Mouse (Mus musculus): ENCODE results near the gene Kras.

Kras gene

DNA sequence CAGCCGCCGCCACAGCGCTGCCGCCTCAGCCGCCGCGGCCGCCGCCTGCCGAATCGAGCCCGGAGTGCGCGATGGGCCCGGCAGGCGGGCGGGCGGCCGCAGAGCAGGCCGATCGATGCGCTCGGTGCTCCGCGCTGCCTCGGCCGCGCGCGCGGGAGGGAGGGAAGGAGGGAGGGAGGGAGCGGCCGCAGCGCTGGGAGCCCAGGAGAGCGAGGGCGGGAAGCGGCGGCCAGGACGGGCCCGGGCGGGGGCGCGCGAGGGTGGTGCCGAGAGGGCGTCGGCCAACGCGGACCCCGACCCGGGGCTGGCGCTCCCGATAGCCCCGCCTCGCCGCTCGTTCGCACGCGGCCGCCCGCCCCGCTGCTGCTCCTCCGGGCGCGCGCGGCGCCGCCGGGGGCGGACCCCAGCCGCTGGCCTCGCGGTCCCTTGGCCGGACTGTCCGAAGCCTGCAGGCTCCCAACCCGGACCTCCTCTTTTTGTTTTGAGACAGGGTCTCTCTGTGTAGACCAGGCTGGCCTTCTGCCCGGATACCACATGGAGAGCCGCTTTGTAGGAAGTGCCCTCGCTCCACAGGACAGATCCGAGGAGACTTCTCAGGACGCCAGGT, at the start of gene Kras:
Gene Kras, minus strand, starts transcription at position 55 of the 607 bp plus-strand sequence.
- DNase-seq (ENCODE audit: low spot score in 2 of 2): peak; percentile 92 to 95

DNA sequence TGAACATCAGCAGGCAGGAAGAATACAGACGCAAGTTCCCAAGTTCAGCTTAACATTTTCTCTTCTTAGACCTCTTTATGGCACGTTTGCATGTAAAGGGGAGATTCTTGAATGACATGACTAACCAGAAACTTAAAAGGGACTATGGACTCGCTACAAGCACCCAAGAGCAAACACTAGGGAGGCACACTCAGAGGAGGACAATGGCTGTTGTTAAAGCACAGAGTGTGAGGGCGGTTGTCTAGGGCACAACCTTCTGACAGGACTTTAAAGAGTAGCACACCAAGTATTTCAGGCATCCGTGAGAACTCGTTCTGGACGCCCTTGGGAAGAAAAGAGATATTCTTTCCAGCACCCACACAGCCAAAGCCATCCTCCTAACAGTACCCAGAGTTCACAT, 47.6 kb upstream of the Kras start:
- no peak for DNase-seq (ENCODE audit: low spot score in 2 of 2)

DNA sequence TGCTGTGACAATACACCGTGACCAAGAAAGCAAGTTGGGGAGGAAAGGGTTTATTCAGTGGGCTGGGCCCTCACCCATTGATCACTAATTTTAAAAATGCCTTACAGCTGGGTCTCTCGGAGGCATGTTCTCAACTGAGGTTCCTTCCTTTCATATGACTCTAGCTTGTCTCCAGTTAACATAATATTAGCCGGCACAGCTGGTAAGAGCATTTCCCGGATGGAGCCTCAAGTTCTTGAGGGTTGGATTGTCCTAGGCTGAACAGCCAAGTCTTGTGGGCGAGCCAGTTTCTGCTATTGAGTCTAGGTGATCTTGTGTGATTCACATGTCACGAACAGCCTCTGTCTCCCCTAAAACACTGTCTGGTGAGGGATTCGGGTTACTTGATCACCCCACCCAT, 46.9 kb upstream of the Kras start:
- DNase-seq (ENCODE audit: low spot score in 2 of 2): no peak

DNA sequence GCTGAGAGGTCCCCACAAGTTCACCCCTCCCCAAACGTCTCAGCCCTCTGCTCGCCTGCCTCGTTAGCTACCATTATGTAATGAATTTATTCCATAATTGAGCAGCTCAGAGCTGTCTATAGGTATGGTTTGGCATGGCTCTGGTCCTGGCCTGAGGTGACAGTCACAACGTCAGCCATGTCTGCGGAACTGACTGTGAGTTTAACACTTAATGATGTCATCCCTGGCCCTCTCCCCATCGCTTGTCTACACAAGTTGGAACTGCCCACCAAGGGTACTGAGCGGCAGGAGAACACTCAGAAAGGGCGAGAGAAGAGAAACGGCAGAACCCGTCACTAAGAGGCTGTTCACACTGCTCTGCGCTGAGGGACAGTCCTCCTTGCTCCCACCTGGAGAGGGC, 45.1 kb upstream of the Kras start:
- DNase-seq (ENCODE audit: low spot score in 2 of 2): no peak

DNA sequence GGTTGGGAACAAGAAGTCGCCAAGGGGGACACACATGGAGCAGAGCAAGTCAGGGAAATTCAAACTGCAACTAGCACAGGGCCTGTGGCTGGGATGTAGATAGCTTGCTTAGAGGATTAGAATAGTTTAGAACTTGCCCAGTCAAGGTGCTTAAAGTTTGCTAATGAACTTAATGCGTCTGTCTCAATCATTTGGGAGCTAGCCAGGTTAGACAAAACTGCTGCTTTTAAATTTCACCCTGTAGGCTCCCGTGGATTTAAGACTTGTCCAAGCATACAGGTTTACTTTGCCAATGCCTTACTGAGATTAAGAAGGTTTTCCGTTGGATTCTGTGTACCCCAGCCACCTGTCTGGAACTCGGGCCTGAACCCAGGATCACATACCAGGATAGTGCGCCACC, 43.1 kb upstream of the Kras start:
- DNase-seq (ENCODE audit: low spot score in 2 of 2): no peak

DNA sequence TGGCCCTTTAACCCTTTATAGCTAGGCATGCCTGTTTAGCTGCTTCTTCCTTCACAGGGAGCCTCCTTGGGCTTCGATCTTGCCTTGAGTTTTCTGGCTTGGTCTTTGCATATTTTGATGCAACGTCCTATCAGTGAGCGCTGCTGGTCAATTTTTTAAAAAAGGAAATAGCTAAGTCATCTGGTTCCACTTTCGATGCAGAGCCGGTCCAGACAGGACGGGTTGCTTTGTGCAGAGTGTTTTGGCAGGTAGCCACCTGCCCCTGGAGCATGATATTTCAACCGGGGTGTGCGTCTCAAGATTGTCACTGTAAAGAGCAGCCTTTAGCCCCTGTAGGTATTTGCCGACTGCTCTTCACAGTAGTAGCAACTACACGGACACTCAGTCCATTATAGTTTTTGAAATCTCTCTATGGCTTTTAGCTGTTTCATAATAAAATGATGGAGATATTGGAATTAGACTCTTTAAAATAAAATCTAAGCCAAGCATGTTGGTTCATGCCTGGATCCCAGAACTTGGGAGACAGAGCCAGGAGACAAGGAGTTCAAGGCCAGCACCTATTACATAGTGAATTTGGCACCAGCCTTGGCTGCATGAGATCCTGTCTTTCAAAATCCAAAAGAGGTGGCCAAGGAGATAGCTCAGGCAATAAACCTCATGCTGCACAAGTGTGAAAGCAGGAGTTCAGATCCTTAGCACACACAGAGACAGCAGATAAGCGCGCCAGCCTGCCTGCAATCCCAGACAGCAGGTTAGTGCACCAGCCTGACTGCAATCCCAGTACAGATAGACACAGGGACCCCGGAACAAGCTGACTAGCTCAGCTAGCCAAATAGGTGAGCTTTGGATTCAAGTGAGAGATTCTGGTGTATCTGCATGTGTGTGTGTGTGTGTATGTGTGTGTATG, 41.6 kb upstream of the Kras start:
- peak in 1 of 2 experiments; percentile 33 for DNase-seq (ENCODE audit: low spot score in 2 of 2)

DNA sequence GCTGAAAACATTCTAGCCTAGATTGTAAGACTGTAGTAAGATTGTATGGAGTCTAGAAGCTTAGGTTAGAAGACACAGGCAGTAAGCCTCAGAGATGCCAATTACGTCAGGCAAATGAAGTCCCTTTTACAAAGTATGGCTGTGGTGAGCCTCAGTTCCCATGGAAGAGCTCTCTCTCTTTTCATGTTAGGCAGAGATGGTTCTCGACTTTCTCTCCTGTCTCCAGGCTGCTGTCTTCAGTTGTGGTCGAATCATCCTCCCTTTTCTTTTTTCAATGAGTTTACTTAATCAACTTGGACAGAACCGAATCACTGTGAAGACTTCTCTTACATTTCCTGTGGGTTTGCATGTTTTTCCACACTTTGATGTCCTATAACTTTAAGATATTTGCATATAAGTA, 35.6 kb upstream of the Kras start:
- DNase-seq (ENCODE audit: low spot score in 2 of 2): no peak

DNA sequence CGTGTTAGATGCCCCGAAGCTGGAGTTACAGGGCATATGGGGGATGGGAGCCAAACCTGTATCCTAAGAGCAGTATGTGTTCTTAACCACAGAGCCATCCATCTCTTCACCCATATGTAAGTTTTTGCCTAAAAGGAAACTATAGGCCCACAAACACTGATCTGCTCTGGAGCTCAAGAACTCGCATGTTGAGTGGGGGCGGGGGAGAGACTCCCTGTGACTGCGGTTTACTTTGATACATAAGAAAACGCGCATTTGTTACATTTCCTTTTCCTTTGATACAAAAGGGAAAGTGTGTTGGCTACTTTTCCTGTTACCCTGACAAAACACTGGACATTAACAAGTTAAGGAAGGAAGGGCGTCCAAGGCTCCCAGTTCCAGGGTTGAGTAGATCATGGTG, 34.2 kb upstream of the Kras start:
- no peak for DNase-seq (ENCODE audit: low spot score in 2 of 2)

DNA sequence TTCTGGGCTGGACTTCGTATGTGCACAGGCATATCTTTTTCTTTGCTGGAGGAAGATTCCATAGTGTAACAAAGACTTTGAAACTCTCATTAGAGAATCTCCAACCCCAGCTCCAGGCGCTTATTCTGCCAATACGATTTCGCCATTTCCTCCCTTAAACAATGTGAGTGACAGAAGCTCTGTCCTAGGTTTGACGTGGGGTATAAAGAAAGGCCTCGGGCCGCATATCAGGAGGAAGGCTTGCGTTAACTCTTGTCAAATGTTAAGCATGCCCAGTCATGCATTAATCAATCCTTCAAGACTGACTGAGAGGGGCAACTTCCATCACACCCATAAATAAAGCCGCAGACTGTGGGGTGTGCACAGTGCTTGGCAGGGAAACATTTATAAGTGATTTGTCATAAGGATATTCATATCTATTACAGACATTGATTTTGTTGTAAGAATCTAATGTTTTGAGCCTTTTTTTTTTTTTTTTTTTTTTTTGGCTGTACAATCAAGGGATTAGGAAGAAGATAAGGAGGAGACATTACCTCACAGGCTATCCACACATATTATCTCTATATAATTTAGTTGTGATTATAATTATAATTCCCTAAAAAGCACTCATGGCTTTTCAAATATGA, 27.2 kb upstream of the Kras start:
- DNase-seq (ENCODE audit: low spot score in 2 of 2): no peak

DNA sequence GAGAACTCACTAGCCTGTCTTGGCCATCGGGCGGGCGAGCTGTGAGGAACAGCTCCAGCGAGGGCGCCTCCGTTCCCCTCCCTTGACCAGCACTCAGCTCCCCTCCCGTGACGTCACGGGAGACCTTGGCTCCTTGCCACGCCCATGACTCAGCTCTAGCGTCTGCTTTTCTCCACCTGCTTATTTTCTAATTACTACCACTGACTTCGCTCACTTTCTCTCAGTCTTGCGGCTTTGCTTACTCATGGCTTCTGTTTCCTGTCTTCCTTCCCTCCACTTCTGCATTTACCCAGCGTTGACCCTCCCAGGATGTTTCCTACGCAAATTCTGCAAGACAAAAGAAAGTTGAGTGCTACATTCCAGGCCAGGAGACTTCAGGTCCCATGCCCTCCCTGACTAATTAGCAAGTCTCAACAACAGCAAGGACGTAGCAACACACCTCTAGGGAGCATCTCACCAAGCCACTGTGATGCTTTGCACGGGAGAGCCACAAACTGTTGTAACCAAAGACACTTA, 26.3 kb upstream of the Kras start:
- DNase-seq (ENCODE audit: low spot score in 2 of 2): peak; percentile 71 to 85

DNA sequence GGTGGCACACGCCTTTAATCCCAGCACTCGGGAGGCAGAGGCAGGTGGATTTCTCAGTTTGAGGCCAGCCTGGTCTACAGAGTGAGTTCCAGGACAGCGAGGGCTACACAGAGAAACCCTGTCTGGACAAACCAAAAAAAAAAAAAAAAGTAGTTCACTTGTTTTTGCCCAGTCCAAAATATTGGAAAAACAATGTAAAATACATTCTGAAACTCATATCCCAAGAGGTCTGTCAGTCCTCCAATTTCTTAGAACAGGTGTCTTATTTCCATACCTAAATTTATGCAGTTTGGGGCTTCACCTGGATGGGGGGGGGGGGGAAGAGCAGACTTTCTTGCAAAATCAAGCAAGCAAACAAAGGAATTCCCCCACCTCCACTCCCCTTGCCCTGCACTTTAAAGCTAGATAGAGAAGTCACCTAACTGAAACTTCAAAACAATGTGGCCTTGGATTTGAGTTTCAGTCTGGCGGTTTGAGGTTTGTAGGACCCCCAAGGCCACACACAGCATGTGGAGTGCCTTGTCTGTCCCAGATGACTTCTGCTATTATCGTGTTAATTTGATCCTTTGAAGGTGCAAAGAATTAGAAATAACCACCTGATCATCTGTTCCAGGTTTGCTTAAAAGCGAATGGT, 25.7 kb upstream of the Kras start:
- DNase-seq (ENCODE audit: low spot score in 2 of 2): peak in 1 of 2 experiments; percentile 30

DNA sequence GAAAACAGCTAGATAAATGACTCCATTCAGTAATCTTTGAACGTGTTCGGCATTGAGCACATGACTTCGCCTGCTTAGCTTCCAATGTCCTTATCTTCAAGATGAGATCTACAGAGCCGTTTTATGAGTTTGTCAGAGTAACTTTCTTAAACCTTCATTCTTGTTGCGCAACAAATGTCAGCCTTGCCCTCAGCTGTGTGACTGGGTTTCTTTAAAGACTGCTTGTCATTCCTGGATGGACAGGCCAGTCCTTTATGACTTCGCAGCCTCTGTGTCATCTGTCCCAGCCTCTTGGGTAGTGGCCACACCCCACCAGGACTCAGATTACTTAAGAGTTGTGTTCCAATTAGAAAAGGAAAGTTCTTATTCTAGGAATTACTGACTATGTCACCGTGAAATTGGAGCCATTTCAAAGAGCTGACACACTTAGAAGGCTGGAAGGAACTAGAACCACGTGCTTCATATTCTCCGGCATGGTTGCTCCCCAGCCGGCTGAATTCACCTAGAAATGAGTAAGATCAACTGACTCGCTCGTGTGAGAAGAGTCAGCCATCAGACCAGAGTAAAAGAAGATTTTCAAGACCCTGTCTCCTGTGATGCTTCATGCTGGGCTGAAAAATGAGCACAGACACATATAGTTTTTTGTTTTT, 24.1 kb upstream of the Kras start:
- no peak for DNase-seq (ENCODE audit: low spot score in 2 of 2)

DNA sequence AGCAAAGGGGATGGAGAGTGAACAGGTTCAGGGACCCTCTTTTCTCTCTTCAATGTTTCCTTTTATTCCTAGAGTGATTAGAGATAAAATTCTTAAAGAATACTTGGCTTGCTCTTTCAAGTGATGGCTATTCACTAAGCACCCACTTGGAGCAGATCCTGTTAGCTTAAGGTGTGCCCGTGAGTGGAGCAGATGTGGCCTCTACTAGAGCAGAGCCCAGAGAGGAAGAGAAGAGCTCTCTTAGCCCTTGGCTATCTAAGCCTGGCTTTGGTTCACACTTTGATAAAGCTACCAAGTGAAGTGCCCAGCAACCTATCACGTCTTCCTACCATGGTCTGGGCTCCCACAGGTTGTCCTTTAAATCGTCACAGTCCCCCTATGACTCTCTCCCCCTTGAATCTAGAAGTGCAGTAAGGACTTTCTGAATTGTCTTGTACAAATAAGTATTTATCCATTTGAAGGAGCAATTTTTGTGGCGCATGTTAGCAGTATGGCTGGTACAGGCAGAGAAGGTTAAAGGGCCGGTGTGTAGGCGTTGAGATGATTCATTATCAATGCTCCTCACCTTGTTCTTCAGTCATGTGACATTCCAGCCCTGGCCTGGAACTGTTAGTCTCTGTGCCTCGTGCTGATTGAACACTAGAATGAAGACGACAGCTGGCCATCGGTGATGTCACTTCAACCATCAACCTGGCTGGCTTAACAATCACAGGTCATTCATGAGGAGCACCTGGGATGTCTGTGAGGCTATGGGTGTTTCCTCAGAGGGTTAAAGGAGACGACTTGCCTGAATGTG, 22.3 kb upstream of the Kras start:
- DNase-seq (ENCODE audit: low spot score in 2 of 2): no peak

DNA sequence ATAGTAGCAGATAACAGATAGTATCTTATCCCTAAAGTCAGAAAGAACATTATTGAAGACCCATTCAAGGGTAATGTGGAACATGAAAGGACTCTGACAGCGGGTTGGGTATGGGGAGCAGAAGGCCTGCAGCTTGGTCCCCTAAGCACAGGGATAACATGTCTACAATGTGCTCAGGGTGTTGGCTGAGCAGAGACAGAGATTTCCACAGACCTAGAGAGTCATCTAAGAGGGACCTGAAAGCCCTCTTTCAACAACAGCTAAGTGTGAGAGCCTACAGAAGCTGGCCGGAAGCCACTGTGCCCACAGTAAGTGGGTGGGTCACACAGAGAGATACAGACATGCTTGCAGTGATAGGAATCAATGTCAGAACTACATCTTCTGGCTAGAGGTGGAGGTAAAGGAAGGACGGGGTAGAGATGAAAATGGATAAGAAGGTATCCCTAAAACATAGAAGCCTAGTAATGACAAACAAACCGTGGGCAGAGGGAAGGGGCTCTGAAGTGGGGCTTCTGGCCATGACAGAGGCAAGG, 19.3 kb upstream of the Kras start:
- no peak for DNase-seq (ENCODE audit: low spot score in 2 of 2)

DNA sequence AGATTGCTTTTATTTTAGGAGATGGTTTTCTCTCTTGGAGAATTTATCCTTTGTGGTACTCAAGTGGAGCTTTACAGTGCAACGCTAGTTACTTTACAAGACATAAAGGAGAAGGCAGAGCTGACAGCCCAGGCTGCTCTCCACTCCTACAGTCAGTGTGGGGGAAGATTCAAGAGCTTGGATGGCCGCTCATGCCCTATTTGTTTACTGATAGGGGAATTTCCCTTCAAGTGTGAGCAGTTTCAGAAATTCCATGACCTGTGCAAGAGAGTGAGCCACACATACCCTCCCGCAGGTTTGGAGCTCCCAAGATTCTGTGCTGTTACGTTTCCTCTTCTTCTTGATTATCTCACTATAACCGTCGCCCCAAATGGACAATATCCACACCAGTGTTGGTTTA, 17.7 kb upstream of the Kras start:
- no peak for DNase-seq (ENCODE audit: low spot score in 2 of 2)

DNA sequence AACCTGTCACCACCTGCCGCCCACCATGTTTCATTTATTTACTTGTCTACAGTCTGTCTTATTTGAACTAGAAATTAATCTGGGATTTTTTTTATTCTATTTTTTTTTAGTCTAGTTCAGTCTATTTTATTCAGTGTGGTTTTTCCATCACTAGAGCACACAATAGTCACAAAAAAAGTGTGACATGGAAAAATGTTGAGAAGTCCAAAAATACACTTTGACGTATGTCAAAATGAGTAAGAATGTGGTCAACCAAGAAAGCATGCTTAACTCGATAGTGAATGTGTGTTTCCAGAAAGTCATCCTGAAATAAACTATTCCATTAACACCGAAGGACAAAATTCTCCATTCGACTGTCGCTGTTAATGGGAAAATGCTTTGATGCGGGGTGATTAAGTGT, 12.3 kb upstream of the Kras start:
- no peak for DNase-seq (ENCODE audit: low spot score in 2 of 2)

DNA sequence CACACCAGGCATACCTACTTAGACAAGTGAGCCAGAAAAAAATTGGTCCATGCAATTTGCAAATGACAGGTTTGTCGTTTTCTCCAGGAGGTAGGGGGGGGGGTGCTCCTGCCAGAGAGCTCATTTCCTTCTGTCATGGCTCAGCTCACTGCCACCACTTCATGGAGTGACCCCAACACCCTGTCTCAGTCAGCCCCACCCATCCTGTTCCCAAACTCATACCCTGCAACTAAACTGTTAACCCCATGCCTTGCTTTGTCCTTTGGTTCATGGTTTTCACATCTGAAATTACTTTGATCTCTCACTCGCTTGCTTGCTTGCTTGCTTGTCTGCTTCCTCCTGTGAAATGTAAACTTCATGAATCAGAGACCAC, 6.6 kb upstream of the Kras start:
- no peak for DNase-seq (ENCODE audit: low spot score in 2 of 2)

DNA sequence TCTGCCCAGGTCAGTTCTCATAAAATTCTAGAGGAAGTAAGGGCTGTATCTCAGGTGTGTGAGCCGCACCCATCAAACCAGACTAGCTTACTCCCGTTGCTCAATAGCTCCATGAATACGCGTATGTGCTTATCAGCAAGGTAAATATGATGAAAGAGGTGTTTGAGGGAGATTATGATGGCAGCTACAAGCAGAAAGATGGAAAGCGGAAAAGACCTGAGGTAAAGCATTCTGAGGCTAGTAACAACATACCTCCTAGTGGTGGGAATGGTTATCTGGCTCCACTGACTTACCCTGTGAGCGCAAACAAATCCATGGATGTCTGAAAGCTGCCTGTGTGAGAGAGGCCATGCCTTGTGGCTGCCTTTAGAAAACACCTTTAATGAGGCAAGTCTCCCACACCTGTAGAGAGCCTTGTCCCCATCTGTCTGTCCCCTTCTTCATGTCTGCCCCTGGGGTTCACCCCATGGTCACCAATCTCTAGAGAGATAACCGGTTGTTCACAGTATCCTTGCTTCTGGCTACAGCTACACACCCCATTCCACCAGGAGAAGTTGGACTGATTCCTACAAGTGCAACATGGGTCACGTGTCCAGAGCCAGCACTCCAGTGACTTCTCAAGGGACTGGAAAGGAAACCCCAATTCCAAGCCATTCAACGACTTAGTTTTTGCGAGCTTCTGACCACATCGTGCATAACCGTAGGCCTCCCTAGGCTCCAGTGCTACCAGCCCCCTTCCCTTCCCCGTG, 6.1 kb upstream of the Kras start:
- DNase-seq (ENCODE audit: low spot score in 2 of 2): no peak

DNA sequence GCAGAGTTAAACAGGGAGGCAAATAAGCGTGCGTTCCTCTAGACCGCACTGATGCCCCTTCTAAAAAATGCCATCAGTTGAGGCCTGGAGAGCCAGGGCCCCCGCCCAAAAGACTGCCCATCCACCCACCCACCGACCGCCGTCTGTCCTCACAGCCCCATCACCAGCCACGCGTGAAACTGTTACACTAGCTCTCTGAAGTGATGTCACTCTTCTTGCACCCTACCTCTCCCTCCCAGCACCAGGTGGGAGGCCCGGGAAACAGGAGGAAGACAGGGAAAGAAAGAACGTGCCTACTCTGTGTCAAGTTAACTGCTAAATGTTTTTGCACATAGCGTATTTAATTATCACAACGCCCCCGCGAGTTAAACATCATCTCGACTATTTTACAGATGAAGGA, 781 bp upstream of the Kras start:
- DNase-seq (ENCODE audit: low spot score in 2 of 2): peak in 1 of 2 experiments; percentile 35

All from spleen, postnatal 10 days (tissue).